Mouse (Mus musculus) layer of hippocampus, adult 2 months (tissue): ENCODE measurements at regions not wholly inside any gene's neighbourhood (a gene's known extent, or its start where the extent isn't known, plus 50 kb on each side); places are given as distances from the start of the nearest gene placed in this dataset.

Experiments used
- DNase-seq, 2 experiments: peaks; one replicate each; pipeline ENCODE4 v3.0.0; 2022; ENCODE audit warnings: low spot score in 2 of 2
- H3K27ac ChIP-seq: fragments of 200-600 bp; 2 replicates; pipeline ENCODE4 v1.8.1; 2022
- H3K4me3 ChIP-seq: fragments of 200-600 bp; 2 replicates; pipeline ENCODE4 v1.8.1; 2022; ENCODE audit warnings: mild to moderate bottlenecking
- CTCF ChIP-seq: fragments of 200-600 bp; conservative IDR thresholded peaks from 2 replicates; pipeline ENCODE4 v1.8.1; 2022; ENCODE audit warnings: antibody characterized with exemption, mild to moderate bottlenecking, moderate library complexity

DNA sequence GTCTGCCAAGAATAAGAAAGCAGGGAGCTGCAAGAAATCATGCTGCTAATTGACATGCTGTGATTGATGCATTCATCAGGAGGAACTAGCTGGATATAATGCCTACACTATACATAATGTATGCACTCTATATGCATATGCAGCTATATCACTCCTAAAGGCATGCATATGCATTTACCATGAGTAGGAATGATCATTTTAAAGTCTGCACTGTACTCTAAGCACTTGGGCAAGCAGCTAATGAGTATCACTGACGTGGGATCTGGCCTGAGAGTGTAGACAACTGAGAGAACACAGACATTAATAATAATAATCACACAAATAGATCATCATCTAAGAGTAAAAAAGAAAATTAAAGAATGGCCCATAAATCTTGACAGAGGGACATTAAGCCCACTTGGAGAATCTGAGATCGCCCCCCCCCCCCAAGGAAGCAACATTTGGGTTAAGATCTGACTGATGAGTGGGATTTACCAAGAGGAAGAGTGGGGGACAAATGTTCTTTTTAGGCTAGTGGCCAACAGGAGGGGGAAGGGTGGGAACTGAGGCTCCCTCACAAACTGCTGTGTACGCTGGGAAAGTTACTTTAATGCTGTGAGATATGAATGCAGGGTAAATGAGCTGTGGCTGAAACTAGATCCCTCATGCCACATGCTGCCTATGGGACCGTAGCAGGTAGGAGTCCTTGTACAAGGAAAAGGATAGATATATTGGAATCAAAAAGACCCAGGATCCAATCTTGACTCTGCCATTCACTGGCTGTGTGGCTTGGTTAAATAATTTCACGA is 155.0 kb downstream of the Gsdmc2 start:
- DNase-seq = no peak
- Histone ChIP-seq H3K4me3 (no peak overlapping the region), H3K27ac (no peak overlapping the region)
- TF ChIP-seq CTCF = no peak

DNA sequence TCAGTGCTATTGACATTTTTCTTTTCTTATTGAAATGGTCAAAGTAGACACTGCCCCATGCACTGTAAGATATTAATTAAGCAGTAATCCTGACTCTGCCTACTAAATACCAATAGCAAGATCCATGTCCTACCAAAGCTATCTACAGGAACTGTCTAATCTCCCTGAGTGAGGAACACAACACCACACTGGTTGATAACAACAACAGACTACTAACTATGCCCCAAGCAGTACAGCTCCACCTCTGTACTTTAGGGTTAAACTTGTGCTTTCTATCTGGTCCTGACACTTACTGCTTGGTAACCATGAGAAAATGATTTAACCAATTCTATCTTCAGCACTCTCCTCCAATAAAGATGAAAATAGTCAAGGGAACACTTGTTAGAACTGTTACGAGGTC is 157.1 kb downstream of the Gsdmc2 start:
- no peak overlapping the region for H3K4me3 ChIP-seq
- TF ChIP-seq CTCF = no peak
- no peak overlapping the region for H3K27ac ChIP-seq
- no peak for DNase-seq

DNA sequence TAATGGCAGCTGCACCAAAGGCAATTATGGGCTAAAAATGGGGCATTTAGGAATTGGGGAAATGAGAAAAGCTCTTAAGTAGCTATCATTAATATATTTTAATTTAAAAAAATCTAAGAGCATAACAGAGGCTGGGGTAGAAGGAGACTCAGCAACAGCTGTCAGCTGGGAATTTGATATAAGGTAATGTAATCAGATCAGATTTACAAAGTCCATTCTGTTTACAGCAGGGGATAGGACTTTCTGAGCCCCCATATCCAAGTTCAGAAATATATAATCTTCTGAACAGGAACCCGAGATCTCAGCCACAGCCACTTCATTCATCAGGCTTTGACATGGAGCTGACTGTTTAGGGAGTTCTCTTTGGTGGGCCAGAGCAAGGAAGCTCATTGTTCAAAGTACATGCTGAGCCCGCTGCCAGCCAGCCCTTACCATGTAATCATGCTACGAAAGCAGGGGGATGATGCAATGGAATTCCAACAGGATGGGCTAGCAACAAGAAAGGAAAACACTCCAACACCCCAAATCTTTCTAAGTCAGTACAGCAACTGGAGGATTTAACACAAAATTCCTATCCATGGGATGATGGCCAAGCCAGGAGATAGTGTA is 157.9 kb downstream of the Gsdmc2 start:
- Histone ChIP-seq H3K4me3 (no peak overlapping the region), H3K27ac (no peak overlapping the region)
- no peak for TF ChIP-seq CTCF
- no peak for DNase-seq

DNA sequence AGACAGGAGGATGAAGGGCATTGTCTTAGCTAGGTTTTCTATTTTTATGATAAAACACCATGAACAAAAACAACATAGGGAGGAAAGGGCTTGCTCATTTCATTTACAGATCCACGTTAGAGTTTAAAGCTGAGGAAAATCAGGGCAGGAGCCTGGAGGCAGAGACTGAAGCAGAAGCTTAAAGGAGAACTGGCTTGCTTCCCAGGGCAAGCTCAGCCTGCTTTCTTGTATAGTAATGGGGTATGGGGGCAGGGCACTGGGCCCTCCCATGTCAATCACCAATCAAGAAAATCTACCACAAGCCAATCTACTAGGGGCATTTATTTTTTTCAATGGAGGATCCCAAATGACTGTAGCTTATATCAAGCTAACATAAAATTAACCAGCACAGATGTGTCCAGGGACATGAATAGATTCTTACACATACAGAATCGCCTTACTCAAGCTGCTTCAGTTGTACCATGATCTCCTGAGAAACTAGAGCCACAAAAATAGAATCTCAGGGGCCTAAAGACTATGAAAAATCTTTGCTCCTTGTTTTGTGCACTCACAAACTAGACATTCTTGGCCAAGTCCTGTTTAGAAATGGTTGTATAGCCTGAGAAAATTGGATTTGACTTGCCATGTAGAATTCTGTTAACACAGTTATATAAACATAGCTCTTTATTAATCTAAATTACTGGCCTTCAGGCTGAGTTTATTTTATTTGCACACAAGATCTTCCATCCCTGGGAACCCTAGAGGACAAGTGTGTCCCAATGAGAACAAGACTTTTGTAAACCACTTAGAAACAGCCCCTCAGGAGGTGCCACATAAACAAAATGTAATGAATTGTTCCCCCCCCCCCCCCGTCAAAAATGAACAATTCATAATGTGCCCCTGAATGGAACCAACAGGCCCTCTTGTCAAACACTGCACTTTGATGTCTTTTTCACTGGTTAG is 164.7 kb downstream of the Gsdmc2 start:
- DNase-seq = peak in 1 of 2 experiments; percentile 12
- Histone ChIP-seq H3K4me3 (no peak overlapping the region), H3K27ac (no peak overlapping the region)
- TF ChIP-seq CTCF = no peak

DNA sequence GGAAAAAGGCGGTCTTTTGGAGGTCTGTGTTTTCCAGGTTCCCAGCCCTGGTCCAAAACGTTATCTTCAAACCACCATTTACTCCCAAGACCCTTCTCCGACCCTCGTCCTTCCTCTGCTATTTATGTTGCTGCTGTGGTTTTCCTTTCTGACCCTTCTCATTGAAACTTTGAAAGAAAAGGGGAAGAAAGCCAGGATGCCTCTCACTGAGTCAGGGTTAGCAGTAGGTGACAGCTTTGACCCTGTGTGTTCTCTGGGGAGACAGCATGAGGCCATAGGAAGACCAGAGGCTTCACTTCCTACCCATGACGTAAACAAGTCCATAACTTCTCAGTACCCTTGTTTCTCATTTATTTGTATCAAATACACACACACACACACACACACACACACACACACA is 166.1 kb downstream of the Gsdmc2 start:
- H3K27ac ChIP-seq = no peak overlapping the region
- H3K4me3 ChIP-seq = no peak overlapping the region
- no peak for DNase-seq
- no peak for TF ChIP-seq CTCF

DNA sequence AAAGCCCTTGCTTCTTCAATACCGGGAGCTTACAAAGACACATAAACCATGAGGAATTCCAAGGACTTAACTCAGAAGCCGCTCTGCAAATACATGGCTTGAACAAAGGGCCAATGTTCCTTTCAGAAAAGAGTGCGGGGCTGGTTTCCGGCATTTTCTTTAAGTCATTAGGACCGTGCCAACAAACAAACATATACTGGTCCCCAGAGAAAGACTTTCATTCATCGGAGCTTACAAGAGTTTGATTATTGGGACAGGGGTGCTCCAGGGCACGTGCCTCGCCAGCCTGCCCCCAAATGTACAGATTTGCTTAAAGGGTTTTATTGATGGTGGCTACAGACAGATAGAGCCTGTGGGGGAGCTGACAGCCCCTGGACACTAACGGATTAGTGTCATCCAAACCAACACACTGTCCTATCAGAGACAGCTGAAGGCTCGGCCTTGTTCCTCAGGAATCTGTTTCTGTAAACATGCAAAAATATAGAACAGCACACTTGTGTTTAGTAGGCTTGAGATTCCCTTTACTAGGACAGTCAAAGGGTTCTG is 169.4 kb downstream of the Gsdmc2 start:
- no peak overlapping the region for H3K27ac ChIP-seq
- no peak overlapping the region for H3K4me3 ChIP-seq
- DNase-seq = no peak
- no peak for TF ChIP-seq CTCF

DNA sequence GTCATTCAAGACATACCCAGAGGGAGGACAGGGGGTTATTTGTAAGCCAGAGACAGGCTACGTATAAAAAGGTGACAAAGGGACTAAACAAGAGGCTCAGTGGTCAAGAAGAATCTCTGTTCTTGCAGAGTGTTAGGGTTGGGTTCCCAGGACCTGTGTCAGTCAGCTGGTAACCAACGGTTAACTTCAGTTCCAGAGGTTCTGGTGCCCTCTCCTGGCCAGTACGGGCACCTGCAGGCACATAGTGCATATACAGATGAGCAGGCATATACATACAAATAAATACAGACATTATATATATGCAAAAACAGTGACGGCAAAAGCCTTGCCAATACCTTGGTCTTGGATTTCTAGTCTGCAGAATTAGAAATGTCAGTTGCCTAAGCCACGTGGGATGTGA is 170.6 kb downstream of the Gsdmc2 start:
- no peak overlapping the region for H3K4me3 ChIP-seq

DNA sequence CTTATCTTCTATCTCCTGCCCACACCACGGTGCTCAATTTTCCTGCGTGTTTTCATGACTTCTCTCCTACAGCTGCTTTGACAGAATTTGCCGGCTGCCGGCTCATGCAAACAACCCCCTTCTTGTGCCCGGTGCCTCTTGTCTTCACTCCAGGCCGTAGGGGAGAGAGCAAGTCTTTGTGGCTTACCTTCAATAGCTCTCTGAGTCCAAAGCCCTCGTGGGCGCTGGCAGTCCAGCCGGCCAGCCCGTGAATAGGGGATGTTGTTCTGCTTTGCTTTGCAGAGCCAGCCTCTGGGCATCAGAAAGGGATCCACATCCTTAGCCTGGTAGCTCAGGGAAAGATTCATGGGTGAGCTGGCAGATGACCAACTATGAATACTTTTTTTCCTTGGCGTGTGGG is 173.9 kb downstream of the Gsdmc2 start:
- DNase-seq = peak in 1 of 2 experiments; percentile 64
- TF ChIP-seq CTCF = no peak
- Histone ChIP-seq H3K4me3 (no peak overlapping the region), H3K27ac (peak overlapping the region; percentile 48; the same call in 1 of the 2 replicates)

More for the DNA sequence above, 170.6 kb downstream of the Gsdmc2 start:
- no peak overlapping the region for H3K27ac ChIP-seq
- peak; percentile 39 for TF ChIP-seq CTCF
- no peak for DNase-seq

DNA sequence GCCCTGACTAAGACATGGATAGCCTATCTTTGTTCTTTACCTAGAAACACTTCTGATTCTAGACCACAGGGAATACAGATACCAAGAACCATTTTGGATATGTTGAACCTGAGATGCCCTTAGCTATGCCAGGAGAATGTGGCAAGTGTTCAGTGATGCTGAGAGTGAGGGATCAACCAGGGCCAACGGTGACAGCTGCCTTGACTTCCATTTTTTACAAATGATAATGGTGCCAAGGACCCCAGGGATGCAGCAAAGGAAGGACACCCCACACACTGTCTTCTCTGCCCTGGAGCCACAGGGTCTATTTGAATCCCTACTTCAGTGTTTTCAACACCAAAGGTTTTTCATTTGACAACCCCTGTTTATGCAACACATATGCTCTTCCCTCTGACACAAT is 174.4 kb downstream of the Gsdmc2 start:
- TF ChIP-seq CTCF = no peak
- peak overlapping the region; percentile 48; the same call in 1 of the 2 replicates for H3K27ac ChIP-seq
- DNase-seq = no peak
- no peak overlapping the region for H3K4me3 ChIP-seq

DNA sequence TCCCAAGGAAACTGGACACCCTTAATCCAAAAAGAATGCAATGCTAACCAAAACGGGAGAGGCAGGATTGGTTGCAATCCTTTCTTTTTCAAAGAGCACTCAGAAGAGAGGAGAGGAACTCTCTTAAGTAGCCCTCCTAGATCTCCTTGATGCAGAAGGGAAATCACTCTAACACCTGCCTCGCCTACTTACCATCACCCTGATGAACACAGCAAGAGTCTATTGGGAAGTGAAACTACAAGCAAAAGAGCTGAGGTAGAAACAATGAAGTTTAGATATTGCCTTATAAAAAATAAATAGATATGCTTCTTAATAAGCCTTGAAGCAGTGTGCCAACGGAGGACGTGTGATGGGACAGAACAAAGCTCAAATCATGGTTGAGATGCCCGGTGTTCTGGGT is 177.4 kb downstream of the Gsdmc2 start:
- no peak for DNase-seq
- H3K27ac ChIP-seq = no peak overlapping the region
- TF ChIP-seq CTCF = no peak
- H3K4me3 ChIP-seq = no peak overlapping the region

DNA sequence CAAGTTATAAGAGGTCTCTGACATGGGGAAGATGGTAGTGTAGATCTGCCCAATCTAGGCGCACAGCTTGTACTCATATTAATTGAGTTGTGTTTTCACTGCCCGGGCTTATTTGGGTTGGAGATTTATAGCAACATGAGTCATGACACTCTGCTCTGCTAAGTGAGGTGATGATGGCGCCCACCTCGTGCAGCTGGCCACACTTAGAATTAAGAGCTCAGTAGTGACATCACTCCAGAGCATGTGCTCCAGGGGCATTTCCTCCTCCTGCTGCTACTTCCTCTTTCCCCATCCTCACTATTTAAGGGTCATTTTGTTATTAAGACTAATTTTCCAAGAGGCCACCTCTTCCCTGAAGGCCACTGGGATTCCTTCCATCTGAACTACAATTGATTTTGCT is 179.5 kb downstream of the Gsdmc2 start:
- no peak for DNase-seq
- H3K4me3 ChIP-seq = no peak overlapping the region
- no peak overlapping the region for H3K27ac ChIP-seq
- no peak for TF ChIP-seq CTCF

DNA sequence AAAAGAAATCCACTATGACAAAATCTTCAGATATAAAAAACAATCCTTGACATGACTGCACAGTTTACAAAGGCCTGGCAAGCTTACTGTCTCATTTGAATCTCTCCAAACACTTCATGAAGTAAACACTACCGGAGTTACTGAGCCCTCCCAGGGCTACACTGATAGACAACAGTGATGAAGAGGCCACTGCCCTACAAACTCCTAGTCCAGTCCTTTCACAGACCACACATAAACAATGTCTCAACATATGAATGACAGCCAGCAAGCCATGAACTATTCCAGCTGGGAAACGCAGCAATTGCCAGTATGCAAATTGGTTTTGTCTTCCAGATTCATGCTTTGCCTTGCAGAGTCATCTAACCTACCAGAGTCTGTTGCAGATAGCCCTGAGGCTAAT is 180.1 kb downstream of the Gsdmc2 start:
- DNase-seq = no peak
- Histone ChIP-seq H3K4me3 (no peak overlapping the region), H3K27ac (no peak overlapping the region)
- TF ChIP-seq CTCF = no peak

DNA sequence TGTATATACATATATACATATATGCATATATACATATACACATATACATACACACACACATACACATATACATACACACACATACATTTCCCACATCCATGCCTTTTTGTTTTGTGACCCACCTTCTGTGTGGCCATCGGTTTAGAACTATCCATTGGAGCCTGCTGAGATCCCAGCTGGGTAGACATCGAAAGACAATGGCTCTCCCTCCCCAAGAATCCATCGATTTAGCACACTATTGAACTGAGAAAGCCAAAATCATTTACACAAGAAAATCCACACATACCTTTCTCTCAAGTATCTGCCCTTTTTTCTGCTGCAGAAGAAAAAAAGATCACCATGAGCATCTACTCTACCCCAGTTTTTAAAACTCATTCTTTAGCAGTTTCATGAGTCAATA is 182.8 kb downstream of the Gsdmc2 start:
- no peak overlapping the region for H3K4me3 ChIP-seq
- TF ChIP-seq CTCF = no peak
- DNase-seq = no peak
- no peak overlapping the region for H3K27ac ChIP-seq
